Mouse (Mus musculus): ENCODE results near the gene Ftl1. TPM values are rescaled to one million over a fixed set of nuclear protein-coding genes. Genes with fewer than 3 reads are reported as not detected.

Ftl1 gene
- polyA plus RNA-seq, 1 experiment, result 2,491 TPM

- no peak for DNase-seq
- no peaks in the 10 kb centered on the region for H3K36me3 ChIP-seq (ENCODE audit: control insufficient read depth, insufficient read depth, low read length)
- no peak for TF ChIP-seq CTCF (IDR thresholded peaks at IDR 0.05; ENCODE audit: borderline replicate concordance, control insufficient read depth, extremely low read depth, insufficient read depth, low read length, poor library complexity)
- TF ChIP-seq POLR2A (IDR thresholded peaks at IDR 0.05; ENCODE audit: control insufficient read depth, extremely low read depth, insufficient read depth, low read length, poor library complexity), result no peak
Measured at GRCm38 (mm10) chr7:45446589-45446988, 13.1 kb downstream of the Ftl1 start.

GRCm38 (mm10) chr7:45443526-45444420 is 15.9 kb downstream of the Ftl1 start:
- no peak for DNase-seq
- H3K27ac ChIP-seq (ENCODE audit: control insufficient read depth, insufficient read depth, low read length), result no peak overlapping the region
- no peaks in the 10 kb centered on the region for H3K27me3 ChIP-seq (ENCODE audit: control insufficient read depth, insufficient read depth, low read length)
- WGBS, result 91% methylated on average over 22 of the region's 22 CpGs
- H3K4me3 ChIP-seq (ENCODE audit: control insufficient read depth, insufficient read depth, low read length), result no peak overlapping the region
- H3K36me3 ChIP-seq (ENCODE audit: control insufficient read depth, insufficient read depth, low read length), result no peaks in the 10 kb centered on the region
- no peak for TF ChIP-seq CTCF (IDR thresholded peaks at IDR 0.05; ENCODE audit: borderline replicate concordance, control insufficient read depth, extremely low read depth, insufficient read depth, low read length, poor library complexity)
- TF ChIP-seq POLR2A (IDR thresholded peaks at IDR 0.05; ENCODE audit: control insufficient read depth, extremely low read depth, insufficient read depth, low read length, poor library complexity), result no peak
- H3K4me1 ChIP-seq (replicated peaks; ENCODE audit: control insufficient read depth, insufficient read depth, low read length), result no peaks in the 10 kb centered on the region; the same call in 1 of the 2 replicates

More at GRCm38 (mm10) chr7:45446589-45446988, 13.1 kb downstream of the Ftl1 start:
- Histone ChIP-seq H3K4me3 (ENCODE audit: control insufficient read depth, insufficient read depth, low read length) (no peak overlapping the region), H3K4me1 (replicated peaks; ENCODE audit: control insufficient read depth, insufficient read depth, low read length) (peaks cover 2% of the 10 kb centered on the region; the same call in 1 of the 2 replicates), H3K27me3 (ENCODE audit: control insufficient read depth, insufficient read depth, low read length) (no peaks in the 10 kb centered on the region), H3K27ac (ENCODE audit: control insufficient read depth, insufficient read depth, low read length) (no peak overlapping the region)

GRCm38 (mm10) chr7:45437521-45438276 is 22.0 kb downstream of the Ftl1 start, which contains the start of gene Ruvbl2:
Gene Ruvbl2, minus strand, starts transcription at chr7:45438096.
- no peak for DNase-seq
- WGBS, result 76% methylated on average over 19 of the region's 19 CpGs
- Histone ChIP-seq H3K36me3 (ENCODE audit: control insufficient read depth, insufficient read depth, low read length) (no peaks in the 10 kb centered on the region), H3K4me3 (ENCODE audit: control insufficient read depth, insufficient read depth, low read length) (no peak within 1 kb of the TSS), H3K27me3 (ENCODE audit: control insufficient read depth, insufficient read depth, low read length) (no peaks in the 10 kb centered on the region), H3K4me1 (replicated peaks; ENCODE audit: control insufficient read depth, insufficient read depth, low read length) (peaks cover 22% of the 10 kb centered on the region), H3K27ac (ENCODE audit: control insufficient read depth, insufficient read depth, low read length) (no peak within 1 kb of the TSS)
- no peak for TF ChIP-seq POLR2A (IDR thresholded peaks at IDR 0.05; ENCODE audit: control insufficient read depth, extremely low read depth, insufficient read depth, low read length, poor library complexity)
- TF ChIP-seq CTCF (IDR thresholded peaks at IDR 0.05; ENCODE audit: borderline replicate concordance, control insufficient read depth, extremely low read depth, insufficient read depth, low read length, poor library complexity), result no peak

- H3K27me3 ChIP-seq (ENCODE audit: control insufficient read depth, insufficient read depth, low read length), result no peaks in the 10 kb centered on the region
- WGBS, result 91% methylated on average over 6 of the region's 6 CpGs
- no peak for DNase-seq
- no peak overlapping the region for H3K27ac ChIP-seq (ENCODE audit: control insufficient read depth, insufficient read depth, low read length)
- no peaks in the 10 kb centered on the region for H3K36me3 ChIP-seq (ENCODE audit: control insufficient read depth, insufficient read depth, low read length)
- H3K4me3 ChIP-seq (ENCODE audit: control insufficient read depth, insufficient read depth, low read length), result no peak overlapping the region
- TF ChIP-seq POLR2A (IDR thresholded peaks at IDR 0.05; ENCODE audit: control insufficient read depth, extremely low read depth, insufficient read depth, low read length, poor library complexity), result no peak
- no peak for TF ChIP-seq CTCF (IDR thresholded peaks at IDR 0.05; ENCODE audit: borderline replicate concordance, control insufficient read depth, extremely low read depth, insufficient read depth, low read length, poor library complexity)
- H3K4me1 ChIP-seq (replicated peaks; ENCODE audit: control insufficient read depth, insufficient read depth, low read length), result peaks cover 22% of the 10 kb centered on the region
Measured at GRCm38 (mm10) chr7:45437046-45437445, 22.6 kb downstream of the Ftl1 start.

- no peak for TF ChIP-seq POLR2A (IDR thresholded peaks at IDR 0.05; ENCODE audit: control insufficient read depth, extremely low read depth, insufficient read depth, low read length, poor library complexity)
- no peak for TF ChIP-seq CTCF (IDR thresholded peaks at IDR 0.05; ENCODE audit: borderline replicate concordance, control insufficient read depth, extremely low read depth, insufficient read depth, low read length, poor library complexity)
- no peak overlapping the region for H3K27ac ChIP-seq (ENCODE audit: control insufficient read depth, insufficient read depth, low read length)
Measured at GRCm38 (mm10) chr7:45436444-45436843, 23.2 kb downstream of the Ftl1 start.

GRCm38 (mm10) chr7:45435038-45435437 is 24.6 kb downstream of the Ftl1 start:
- 6% methylated on average over 16 of the region's 16 CpGs for WGBS
- Histone ChIP-seq H3K36me3 (ENCODE audit: control insufficient read depth, insufficient read depth, low read length) (no peaks in the 10 kb centered on the region), H3K4me1 (replicated peaks; ENCODE audit: control insufficient read depth, insufficient read depth, low read length) (peaks cover 22% of the 10 kb centered on the region), H3K4me3 (ENCODE audit: control insufficient read depth, insufficient read depth, low read length) (peak overlapping the region; percentile 53), H3K27me3 (ENCODE audit: control insufficient read depth, insufficient read depth, low read length) (no peaks in the 10 kb centered on the region), H3K27ac (ENCODE audit: control insufficient read depth, insufficient read depth, low read length) (no peak overlapping the region)
- TF ChIP-seq CTCF (IDR thresholded peaks at IDR 0.05; ENCODE audit: borderline replicate concordance, control insufficient read depth, extremely low read depth, insufficient read depth, low read length, poor library complexity) (no peak), POLR2A (IDR thresholded peaks at IDR 0.05; ENCODE audit: control insufficient read depth, extremely low read depth, insufficient read depth, low read length, poor library complexity) (no peak)
- DNase-seq, result no peak

More at GRCm38 (mm10) chr7:45436444-45436843, 23.2 kb downstream of the Ftl1 start:
- DNase-seq, result no peak
- WGBS, result 95% methylated on average over 5 of the region's 5 CpGs
- H3K27me3 ChIP-seq (ENCODE audit: control insufficient read depth, insufficient read depth, low read length), result no peaks in the 10 kb centered on the region
- H3K36me3 ChIP-seq (ENCODE audit: control insufficient read depth, insufficient read depth, low read length), result no peaks in the 10 kb centered on the region
- peaks cover 22% of the 10 kb centered on the region for H3K4me1 ChIP-seq (replicated peaks; ENCODE audit: control insufficient read depth, insufficient read depth, low read length)
- H3K4me3 ChIP-seq (ENCODE audit: control insufficient read depth, insufficient read depth, low read length), result no peak overlapping the region
